Mouse (Mus musculus) ovary, postnatal 36 days (tissue): ENCODE measurements at regions not wholly inside any gene's neighbourhood (a gene's known extent, or its start where the extent isn't known, plus 50 kb on each side); places are given as distances from the start of the nearest gene placed in this dataset.
"Not testable (repeated sequence)": the region's sequence is repeated elsewhere in the genome, so short reads cannot be mapped to it uniquely, and the experiment has no call there.

Source experiments
- DNase-seq: peaks from one replicate; pipeline ENCODE4 v3.0.0; 2022; ENCODE audit warnings: low spot score, mixed read lengths

DNA sequence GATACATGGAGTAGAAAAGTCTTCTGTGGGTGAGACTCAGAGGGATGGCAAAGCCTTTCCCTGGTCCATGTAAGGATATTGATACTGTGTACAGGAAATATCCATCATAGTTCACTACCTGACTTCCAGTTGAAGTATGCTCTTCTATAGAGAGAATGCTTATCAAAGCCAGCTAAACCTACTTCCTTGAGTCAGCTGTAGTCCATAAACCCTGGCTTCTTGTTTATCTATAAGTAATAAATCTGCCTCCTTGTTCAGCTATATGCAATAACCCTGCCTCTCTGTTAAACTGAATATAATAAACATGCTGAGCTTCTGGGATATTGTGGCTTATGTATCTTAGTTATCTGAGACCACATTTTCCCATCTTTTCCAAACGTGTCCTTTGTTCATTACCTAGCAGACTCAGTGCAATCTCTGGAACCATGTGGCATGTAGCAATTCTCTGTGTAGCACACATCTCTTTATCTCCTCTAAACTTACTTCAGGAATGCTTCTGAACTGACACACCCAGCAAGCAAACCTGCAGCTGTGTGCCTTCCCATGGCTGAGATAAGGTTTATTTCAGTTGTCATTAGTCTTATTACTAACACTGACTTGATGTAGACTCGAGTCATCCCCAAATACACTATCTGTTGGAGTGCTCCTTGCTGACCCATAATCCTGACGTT, 694.9 kb upstream of the Map3k7 start:
- no peak for DNase-seq

DNA sequence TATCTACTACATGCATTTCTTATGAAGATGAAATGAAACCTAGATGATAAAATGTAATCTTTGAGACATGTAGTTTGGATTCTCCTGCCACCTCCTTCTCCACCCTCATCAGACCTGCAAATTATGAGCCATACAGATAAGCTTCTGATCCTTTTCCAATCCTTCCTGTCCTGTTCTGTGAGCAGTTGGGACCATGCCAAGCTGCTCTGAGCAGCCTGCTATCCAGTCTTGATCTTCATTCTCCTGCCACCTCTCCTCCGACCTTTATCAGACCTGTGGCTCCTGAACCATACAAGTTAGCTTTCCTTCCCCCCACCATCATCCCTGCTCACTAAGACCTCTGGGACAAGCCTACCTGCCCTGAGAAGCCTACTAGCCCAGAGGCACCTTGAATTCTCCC, 689.8 kb upstream of the Map3k7 start:
- no peak for DNase-seq

DNA sequence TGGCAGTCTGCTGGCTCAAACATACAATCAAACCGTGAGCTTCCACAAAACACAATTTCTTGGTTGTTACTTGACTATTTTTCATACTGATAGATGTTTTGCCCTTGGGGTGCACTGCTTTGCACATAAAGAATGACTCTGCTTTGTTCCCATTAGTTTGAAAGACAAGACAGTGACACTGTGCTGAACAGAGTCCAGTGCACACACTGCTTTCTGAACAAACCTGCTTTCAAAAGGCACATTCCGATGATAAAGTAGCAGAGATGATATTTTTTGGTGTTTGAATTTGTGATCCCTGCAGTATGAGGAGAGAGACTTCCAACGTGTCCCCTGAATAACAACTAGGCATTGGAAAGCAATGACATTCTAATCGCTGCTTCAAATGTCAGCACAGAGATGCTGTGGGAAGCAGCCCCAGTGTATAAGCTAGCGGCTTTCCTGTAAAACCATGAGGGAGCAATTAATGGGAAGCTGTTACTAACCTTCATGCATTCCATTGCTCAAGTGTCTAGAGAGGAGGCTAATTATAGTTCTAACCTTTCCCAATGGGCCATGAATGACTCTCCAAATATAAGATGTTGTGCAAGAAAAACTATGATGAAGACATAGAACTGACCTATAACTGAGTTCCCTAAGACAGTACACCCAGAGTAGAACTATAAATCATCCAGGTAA, 673.5 kb upstream of the Map3k7 start:
- no peak for DNase-seq

DNA sequence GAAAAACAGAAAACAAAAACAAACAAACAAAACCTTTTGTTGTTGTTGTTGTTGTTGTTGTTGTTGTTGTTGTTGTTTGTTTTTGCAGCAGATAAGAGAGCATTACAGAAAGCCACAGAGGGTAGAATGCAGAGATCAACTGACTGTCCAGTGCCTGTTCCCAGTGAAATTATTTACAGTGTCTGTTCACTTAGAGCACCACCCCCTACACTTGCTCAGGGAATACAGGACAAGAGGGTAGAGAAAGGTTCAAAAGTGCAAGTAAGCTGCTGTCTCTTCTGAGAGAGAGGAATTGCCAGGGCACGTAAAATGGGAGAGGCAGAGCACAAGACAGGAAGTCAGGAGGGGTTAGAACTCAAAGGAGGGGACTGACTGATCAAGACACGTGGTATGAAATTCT, 670.1 kb upstream of the Map3k7 start:
- DNase-seq = no peak

DNA sequence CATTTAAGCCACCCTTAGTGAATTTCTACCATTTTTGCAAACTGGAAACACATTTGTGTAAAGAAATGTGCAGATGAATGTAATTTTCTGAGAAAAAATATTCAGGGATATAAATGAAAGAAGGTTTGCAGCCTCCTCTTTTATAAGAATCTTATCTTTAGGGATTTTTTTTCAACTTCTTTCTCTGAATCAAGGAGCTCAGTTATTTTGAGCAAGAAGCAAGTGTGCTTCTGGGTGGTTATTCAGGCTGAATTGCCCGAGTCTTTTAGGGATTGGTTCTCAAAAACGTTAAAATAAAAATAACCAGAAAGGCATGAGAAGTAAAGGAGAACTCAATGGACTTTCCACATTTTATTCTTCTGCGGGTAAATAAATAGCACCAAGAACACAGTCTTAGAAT, 666.0 kb upstream of the Map3k7 start:
- DNase-seq = no peak

DNA sequence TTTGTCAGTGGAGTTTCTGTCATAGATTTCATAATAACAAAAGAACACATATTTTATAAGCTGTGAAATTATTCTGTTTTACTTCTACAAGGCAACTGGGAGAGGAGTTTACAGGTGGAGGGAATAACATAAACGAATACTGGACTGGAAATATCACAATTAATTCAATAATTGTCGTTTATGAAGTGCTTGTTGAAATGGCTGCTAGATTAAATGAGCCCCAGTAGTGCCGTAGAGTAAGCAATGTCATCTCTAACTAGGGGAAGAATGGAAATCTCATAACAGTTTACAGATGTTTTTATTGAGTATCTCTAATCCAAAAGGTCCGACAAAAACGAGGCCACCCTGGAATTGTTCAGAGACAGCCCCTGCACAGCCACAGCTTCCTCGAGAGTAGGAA, 644.6 kb upstream of the Map3k7 start:
- DNase-seq = no peak

DNA sequence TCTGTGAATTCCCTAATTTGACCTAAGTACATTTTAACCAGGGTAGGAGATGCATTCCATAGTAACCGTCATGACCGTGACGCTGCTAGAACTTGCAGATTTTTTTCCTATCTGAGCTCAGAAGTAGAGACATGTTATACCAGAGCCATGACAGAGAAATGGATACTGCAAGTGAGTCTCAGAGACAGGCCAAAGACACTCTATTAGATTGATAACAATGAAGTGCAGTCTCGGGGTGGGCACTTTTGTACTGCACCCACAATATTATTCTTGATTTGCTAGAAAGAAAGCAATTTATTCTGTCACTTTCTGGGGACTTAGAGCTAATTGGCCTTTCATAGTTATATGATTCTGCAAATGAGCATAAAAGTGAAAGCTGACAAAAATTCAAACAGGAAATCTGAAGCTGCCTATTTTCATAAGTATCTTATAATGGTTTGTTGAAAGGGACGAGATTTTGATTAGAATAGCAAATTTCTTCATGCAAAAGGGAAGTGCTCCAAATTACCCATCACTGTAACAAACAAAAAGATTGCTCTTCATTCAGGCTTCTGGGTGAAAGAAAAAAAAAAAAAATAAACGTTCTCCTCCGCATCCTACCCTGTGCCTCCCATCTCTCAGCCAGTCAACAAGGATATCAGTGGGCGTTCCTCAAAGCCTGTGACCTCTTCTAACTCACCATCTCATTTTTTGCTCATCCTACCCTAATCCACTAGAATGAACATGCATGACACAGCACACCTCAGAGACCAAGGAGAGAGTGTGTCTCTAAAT, 643.0 kb upstream of the Map3k7 start:
- no peak for DNase-seq

DNA sequence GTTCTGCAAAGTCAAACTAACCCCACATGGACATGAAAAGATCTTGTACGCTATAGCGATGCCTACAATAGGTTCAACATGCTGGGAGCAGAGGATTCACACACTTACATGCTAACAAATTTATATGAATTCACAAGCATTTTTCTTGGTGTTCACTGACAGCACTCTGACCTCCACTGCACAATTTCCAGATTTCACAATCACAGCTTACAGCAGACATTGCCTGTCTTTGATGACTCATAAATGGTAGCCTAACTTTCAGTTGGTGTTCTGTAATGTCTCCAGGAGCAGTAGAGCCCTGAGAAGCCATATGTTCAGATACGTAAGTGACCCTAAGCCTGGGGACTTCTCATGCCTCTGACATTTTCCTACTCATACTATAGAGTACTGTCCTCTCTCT, 640.1 kb upstream of the Map3k7 start:
- no peak for DNase-seq

DNA sequence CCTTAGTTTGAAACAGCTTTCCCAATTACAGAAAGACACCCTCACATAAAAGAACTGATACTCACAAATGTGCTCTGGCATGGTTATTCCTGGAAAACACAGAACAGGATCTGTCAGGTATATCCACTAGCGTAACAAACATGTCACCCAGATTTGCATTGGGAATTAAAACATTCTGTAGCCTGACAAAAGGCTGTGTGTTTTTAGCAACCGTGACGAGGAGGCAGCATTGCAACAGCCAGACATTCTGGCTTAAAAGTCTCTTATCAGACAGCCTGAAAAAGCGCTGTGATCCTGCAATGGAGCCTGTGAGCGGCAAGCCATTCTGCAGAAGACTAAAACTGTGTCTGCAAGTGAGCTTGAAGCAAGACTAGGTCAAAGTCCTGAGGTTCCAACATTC, 635.1 kb upstream of the Map3k7 start:
- DNase-seq = no peak

DNA sequence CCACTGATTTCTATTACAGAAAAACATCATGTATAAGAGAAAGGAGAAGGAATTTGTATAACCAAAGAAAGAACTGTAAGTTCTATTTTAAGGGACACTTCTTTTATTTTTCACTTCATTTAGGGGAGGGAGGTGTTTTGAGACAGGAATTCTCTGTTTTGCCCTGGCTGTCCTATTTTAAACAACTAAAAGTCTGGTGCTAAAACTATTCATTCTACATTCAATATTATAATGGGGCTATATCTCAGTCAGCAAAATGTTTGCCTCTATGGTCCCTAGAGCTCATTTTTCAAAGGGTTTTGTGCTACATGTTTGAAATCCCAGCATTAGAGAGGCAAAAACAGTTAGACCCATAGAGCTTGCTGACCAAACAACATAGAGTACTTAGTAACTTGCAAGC, 632.8 kb upstream of the Map3k7 start:
- DNase-seq = no peak

DNA sequence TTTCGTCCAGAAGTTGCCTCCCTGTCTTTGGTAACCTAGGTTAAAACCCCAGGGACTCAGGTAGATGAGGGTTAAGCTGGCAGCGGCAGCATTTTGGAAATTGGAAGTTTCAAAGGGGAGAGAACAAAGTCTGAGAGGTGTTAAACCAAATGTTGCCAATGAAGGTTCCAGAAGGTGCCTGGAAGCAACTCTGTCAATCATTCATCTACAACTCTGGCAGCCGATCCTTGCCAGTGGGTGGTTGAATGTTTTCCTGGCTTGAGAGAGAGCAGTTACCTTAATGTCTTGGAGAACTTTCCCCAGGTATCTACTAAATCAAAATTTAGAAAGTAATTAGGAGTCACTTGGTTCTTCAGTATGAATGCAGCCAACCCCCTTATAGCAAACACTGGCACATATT, 628.2 kb upstream of the Map3k7 start:
- no peak for DNase-seq

DNA sequence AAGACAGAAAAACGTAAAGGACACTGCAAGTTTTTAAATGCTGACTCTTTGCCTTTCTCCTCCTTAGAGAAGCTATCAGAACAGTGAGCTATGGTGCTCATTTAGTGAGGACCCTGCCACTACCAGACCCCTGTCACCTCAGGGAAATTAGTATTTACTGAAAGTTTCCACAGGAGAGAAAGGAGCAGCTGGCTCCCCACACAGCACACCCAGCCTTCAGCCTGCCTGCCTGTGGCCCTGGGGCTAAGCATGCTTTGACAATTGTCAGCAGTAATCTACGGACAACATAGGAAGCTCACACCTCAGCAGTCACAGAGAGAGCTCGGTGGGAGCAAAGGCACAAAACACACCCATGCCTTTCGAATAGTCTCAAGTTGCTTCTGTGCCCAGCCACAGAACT, 625.9 kb upstream of the Map3k7 start:
- DNase-seq = no peak

DNA sequence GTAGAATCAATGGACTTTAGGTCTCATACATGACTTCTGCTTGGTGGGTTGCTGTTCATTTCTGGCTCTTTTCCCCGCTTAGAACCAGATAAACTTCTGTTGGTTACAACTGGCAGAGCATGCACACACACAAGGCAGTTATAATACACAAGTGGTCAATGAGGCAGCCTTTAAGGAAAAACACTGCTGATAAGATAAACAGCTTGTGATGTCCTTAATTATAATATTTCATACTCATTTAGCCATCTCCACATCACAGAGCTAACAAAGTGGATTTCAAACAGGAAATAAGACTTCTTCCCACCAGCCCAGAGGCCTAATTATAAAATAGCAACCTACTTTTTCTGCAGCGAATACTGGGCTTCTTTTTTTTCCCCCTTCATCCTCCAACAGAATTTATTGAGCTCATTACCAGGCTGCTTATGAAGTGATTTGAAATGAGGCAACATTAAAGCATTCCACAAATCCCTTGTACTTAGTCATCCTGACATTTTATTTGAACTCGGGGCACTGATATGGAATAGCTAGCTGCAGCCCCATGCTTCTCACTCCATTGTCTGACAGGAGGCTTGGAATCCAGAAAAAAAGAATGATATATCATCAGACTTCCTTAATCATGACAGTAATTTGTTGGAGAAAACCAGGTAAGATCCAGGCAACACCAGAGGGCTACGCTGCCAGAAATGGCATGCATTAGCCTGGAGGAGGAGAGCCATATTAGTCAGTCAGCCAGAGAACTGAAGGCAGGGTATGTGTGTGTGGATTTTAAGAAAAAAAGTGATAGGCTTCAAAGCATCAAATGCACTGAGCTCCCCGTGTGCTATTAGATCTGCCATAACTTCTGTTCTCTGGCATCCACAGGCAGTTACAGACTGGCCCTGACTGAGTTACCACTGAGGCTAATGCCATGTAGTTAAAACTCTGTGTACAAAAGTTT, 620.3 kb upstream of the Map3k7 start:
- DNase-seq = no peak

DNA sequence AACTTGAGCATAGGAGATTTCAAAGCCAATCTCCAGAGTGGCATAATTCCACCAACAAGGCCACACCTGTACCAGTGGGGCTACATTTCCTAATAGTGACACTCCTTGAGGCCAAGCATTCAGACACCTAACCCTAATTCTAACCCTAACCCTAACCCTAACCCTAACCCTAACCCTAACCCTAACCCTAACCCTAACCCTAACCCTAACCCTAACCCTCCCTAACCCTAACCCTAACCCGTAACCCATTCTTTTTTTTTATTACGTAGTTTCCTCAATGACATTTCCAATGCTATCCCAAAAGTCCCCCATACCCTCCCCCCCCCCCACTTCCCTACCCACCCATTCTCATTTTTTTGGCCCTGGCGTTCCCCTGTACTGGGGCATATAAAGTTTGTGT, 609.9 kb upstream of the Map3k7 start:
- DNase-seq = not testable (repeated sequence)

DNA sequence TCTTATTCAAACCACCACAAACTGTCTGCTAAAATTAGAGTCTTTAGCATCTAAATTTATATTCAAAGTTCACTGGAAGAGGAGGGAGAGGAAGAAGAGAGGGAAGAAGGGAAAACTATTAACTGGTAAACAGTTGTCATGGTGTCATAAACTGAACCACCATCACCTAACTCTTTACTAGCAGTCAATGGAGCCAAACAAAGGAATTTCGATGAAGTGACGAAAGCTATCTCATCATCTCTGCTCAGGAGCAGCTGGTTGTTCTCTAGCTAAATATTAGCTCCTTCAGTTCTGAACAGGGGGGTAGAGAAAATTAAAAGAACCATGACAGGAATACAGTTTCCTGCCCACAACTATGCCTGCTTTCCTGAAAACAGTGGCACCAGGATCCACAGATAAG, 608.9 kb upstream of the Map3k7 start:
- DNase-seq = no peak

DNA sequence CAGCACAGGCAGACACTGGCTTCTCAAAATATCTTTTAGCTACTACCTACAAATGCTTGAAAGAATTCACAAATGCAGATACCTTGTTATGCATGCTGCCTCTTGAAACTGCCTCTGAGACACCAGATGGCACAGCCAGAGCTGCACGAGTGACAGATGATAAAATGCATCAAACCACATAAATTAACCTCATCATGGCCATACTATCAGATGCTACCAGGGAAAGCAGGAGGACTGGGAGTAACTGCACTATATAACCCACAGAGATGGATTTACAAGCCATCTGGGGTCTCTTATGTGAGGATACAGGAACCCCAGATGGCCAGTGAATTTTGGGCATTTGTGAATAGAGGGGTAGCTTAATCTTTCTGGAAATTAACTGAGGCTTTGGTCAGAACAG, 597.7 kb upstream of the Map3k7 start:
- DNase-seq = no peak

DNA sequence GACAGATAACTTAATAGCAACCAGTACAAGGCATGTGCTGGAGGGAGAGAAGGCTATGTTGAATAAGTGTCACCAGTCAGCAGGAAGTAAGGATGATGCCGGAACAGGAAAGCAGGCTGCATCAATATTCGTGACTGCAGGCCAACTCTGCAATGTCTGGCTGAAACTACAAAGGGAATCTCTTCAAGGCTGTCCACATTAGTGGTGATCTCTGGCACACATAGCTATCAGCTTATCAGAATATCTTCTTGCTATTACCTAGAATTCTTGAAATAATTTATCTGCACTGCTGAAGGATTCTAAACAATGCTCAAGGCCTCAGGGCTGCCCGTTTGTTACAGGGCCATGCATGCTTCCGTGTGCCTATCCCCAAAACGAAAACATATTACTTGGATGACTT, 596.9 kb upstream of the Map3k7 start:
- no peak for DNase-seq

DNA sequence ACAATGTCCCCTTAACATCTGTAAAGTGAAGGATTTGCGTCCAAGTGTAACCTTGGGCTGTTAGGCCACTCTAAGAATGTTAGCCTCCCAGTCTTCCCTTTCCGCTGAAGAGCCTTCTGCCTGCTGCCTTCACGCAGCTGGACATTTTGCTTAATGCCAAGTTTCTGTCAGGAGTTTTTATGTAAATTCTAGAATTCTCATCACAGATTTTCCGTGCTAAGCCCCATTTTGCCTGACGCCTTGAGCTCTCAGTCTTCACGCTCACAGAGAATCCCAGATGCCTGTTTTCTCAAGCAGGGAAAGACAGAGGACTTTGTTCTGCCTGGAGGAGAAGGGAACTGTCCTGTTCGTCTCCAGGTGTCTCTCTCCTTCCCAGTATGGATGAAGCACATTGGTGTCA, 593.8 kb upstream of the Map3k7 start:
- no peak for DNase-seq

DNA sequence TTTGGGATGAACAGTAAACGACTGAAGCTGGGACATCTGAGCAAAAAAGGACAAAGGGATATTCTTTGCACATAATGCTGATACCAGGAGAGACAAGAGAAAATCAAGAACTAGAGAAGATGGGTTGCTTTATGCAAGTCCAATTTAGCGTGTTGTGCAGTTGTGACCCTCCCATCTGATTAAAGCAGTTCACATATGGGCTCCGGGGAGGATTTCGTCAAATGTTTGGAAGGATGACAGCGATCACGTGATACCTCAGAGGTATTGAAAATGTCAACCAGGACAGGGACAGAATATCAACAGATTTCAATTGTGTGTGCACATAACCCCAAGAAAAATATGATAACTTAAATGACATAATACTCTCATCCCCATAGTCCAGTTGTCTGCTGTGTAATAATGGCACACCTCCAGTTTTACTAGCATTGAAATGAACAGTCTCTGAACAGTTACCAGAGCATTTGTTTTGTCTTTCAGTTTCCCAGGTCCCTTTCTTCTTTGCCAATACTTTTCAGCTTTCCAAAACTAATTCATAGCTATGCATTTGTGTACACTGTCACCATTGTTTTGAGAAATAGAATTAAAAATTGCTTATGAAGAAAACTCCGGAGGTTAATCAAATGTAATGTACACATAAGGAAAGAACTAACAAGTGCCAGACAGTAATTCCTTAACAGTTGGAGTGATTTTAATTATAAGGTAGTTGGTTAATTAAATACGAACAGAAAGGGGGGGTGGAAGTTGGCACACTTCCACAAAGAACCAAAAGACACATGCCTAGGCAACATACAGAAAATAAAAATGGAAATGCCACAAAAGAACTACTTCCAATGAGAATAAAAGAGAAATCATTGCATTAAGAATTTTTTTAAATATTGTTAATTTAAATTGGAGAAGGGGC, 582.6 kb upstream of the Map3k7 start:
- DNase-seq = no peak

DNA sequence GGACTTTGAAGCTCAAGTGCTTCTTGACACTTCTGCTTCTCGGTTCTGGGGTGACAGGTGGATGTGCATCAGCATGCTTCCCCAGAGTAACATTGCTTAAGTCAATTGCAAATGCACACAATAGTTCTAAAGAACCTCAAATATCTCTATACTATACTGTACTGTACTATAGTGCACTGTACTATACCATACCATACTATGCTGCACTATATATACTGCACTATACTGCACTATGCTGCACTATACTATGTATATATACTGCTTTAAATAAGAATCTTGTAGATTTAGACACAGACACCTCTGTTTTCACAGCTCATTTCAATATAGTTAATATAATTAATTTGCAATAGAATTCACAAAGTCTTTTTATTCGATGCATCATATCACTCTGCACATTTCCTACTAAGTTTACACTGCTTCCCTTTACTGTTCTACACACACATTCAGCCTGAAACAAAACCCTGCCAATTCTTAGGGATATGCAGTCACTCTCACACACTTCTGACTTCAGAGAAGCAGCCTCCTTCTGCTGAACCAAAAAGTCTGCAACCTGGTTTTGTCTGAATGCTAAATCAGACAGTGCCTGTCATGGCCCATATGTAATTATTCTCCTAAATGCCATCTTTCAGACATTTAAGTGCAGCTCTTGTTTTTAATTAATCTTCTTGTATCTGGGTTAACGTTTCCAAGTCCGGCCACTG, 570.8 kb upstream of the Map3k7 start:
- DNase-seq = no peak

DNA sequence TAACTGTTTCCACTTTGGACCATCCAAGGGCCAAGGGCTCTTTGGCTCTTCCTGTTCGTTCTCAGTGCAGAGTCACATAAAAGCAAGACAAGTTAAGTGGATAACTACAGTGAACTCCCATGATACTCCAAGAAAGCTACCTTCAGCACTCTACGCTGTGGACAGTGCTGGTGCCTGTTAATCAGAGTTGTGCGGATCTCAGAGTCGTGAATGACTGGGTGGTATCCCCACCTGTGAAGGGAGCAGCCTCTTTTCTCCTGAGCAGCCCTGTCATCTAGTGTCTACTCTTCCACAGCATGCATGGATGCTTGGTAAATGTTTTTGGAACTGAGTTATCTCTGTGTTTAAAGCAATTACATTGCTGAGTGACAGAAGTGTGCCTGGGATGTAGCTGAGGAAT, 568.4 kb upstream of the Map3k7 start:
- DNase-seq = no peak
